Mouse (Mus musculus) embryonic facial prominence, embryonic 10.5 days (tissue): ENCODE results near the gene Cdh20. TPM values are rescaled to one million over a fixed set of nuclear protein-coding genes. Genes with fewer than 3 reads are reported as not detected.
A peak's percentile ranks its signal among the peaks of the same experiment; 100 is the strongest.

ENCODE experiments used
- DNase-seq: peaks from one replicate; pipeline ENCODE4 v3.0.0-alpha.2; 2017; ENCODE audit warnings: low spot score
- H3K27ac ChIP-seq: fragments of 300-500 bp; sonication (generic); replicated peaks from 2 replicates; pipeline ENCODE4 v1.5.1; 2016; ENCODE audit warnings: mild to moderate bottlenecking
- H3K27me3 ChIP-seq: fragments of 300-500 bp; sonication (generic); replicated peaks from 2 replicates; pipeline ENCODE4 v1.6.1; 2016; ENCODE audit warnings: low read depth, mild to moderate bottlenecking; ENCODE audit not compliant: poor library complexity, severe bottlenecking
- H3K36me3 ChIP-seq: fragments of 300-500 bp; sonication (generic); replicated peaks from 2 replicates; pipeline ENCODE4 v1.6.1; 2016; ENCODE audit warnings: mild to moderate bottlenecking, moderate library complexity
- H3K4me1 ChIP-seq: fragments of 300-500 bp; sonication (generic); 2 replicates; pipeline ENCODE4 v1.6.1; 2016
- H3K4me3 ChIP-seq: fragments of 300-500 bp; sonication (generic); 2 replicates; pipeline ENCODE4 v1.5.1; 2016; ENCODE audit warnings: mild to moderate bottlenecking, moderate library complexity
- H3K9me3 ChIP-seq: fragments of 300-500 bp; sonication (generic); 2 replicates; pipeline ENCODE4 v1.6.1; 2016; ENCODE audit warnings: mild to moderate bottlenecking
- WGBS: fragments of 180-500 bp; shearing (Covaris S2); methylation state at CpG from one replicate; pipeline ENCODE4 v1.1.7; 2016; 5-methylcytosine and 5-hydroxymethylcytosine counted together
- polyA plus RNA-seq: library from polyadenylated mRNA; unstranded; fragments of >200 nt; fragmentation: Nextera tagmentation; extraction: Ambion mirVana; gene quantifications from 2 replicates; pipeline ENCODE4 v1.2.1, GENCODE M21; 2016

Gene Cdh20
- polyA plus RNA-seq, result 0.27 and 1.0 TPM in 2 replicates

DNA sequence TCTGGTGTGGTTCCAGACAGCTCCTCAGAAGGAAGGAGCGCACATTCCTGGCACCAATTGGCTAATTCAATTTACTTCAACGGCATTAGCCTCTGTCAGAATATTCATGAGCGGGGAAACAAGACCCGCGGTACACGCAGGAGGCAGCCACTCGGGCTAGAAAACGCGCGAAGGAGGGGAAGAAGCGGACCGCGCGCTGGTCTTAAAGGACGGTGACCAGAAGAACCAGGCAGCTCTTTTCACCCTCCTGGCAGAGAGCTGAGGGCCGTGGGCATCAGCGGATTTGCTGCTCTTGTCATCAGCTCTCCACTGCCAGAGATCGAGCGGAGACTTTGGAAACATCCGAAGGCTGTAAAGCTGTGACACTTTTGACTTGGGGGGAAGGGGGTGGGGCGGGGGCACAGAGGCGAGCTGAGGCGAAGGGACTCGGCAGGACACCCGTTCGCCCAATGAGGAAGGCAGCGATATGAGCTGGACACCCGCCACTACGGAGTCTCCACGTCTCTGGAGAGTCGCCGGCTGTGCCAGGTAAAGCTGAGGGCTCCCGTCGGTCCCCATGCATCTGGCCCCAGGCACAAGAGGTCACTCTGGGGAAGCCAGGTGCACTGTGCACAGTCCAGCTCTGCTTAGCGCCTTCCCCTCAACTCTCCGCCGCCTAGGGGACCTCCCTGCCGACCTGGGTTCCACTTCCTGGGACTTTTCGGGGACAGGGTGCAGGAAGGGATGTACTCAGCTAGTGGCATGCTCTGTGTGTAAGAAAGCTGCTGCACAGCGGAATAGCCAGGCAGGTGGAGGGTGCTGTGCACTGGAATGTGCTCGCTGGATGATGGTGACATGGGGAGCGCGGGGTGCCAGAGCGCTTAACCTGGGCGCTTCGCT, at the start of gene Cdh20:
TSS of gene Cdh20 (plus strand) at position 159 of the 879 bp plus-strand sequence.
- no peaks in the 10 kb centered on the region for H3K9me3 ChIP-seq
- peak within 1 kb of the TSS; percentile 74 for H3K27ac ChIP-seq
- peak within 1 kb of the TSS; percentile 65 for H3K4me3 ChIP-seq
- DNase-seq, result peak; percentile 49
- peaks cover 35% of the 10 kb centered on the region for H3K27me3 ChIP-seq
- H3K4me1 ChIP-seq, result peaks cover 16% of the 10 kb centered on the region
- H3K36me3 ChIP-seq, result no peaks in the 10 kb centered on the region
- WGBS, result under 1% methylated on average over 46 of the region's 46 CpGs

DNA sequence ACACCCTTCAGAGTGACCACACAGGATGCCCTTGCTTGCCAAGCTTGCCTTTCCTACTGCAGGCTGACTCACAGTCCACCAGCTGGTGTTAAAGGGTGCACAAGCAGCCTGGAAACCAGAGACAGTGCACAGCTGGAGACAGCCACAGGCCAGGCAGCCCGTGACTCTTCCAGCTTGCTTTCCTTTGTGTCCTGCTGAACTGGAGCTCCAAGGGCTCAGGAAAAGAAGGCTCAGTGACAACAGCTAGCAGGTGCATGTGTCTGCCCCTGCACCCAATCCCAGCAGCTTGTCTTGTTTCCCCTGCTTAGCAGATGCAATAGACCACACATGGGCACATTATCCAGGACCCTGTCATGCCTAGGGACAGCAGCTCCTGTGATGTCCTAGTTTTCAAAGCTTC, 21.5 kb upstream of the Cdh20 start:
- DNase-seq, result peak; percentile 11
- Histone ChIP-seq H3K4me3 (no peak overlapping the region), H3K27me3 (no peaks in the 10 kb centered on the region), H3K27ac (no peak overlapping the region), H3K4me1 (0 out of 2 replicates have a peak, but pooled peaks cover 7% of the 10 kb centered on the region), H3K9me3 (no peaks in the 10 kb centered on the region), H3K36me3 (no peaks in the 10 kb centered on the region)
- WGBS, result 0% methylated on average over 1 of the region's 1 CpGs

DNA sequence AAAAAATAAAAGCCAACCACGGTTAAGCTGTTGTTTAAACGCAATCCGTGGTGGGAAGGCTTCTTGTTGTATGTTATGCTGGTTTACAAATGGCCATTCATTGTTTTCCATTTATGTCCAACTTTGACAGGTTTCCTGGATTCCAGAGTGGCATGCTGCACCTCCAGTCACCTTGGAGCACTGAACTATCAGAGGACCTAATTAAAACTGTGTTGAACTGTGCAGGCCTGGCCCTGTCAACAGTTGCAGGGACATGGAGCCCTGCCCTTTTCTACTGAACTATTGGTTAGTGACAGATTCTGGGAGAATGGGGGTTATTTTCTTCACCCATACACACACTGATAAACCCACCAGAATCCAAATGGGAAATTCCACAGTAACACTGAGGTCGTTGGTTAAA, 20.9 kb upstream of the Cdh20 start:
- no peak overlapping the region for H3K27ac ChIP-seq
- 0 out of 2 replicates have a peak, but pooled peaks cover 7% of the 10 kb centered on the region for H3K4me1 ChIP-seq
- 62% methylated on average over 4 of the region's 4 CpGs for whole genome bisulfite sequencing
- H3K9me3 ChIP-seq, result no peaks in the 10 kb centered on the region
- no peaks in the 10 kb centered on the region for H3K36me3 ChIP-seq
- no peaks in the 10 kb centered on the region for H3K27me3 ChIP-seq
- no peak for DNase-seq
- no peak overlapping the region for H3K4me3 ChIP-seq

DNA sequence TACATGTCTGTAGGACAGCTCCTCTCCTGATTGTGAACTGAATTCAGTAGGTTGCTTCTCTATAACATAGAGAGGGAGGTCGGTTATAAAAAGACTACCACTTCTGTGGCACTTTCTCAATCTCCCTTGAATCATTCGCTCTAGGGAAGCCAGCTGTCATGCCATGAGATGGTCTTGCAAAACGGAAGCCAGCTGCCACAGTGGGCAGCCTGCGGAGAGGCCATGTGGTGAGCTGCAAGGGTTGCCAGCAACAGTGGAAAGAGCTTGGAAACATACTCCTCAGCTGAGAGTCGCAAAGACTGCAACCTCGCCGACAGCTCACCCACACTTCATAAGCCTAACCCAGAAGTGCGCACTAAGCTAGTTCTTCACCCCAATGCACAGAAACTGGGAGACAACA, 13.8 kb upstream of the Cdh20 start:
- Histone ChIP-seq H3K4me1 (no peaks in the 10 kb centered on the region), H3K27ac (no peak overlapping the region), H3K4me3 (no peak overlapping the region), H3K36me3 (no peaks in the 10 kb centered on the region), H3K27me3 (no peaks in the 10 kb centered on the region), H3K9me3 (no peaks in the 10 kb centered on the region)
- no peak for DNase-seq
- 76% methylated on average over 8 of the region's 8 CpGs for WGBS

DNA sequence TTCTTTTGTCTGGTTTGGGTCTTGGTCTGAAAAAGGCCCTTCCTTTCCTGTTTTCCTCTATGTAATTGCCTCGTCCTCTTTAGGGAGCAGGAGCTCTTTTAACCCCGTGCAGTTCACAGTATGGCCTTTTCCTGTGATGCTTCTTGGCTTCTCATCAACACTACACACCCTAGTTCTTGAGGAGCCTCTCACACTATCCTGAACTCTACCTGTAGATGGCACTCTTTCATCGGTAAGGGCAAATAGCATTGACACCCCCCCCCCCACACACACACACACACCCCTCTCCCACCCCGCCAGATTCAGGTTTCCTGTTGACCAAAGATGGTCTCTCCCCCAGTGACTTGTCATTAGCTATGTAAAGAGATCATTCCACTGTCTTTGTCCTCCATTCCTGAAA, 12.4 kb upstream of the Cdh20 start:
- H3K36me3 ChIP-seq, result no peaks in the 10 kb centered on the region
- no peaks in the 10 kb centered on the region for H3K27me3 ChIP-seq
- no peak overlapping the region for H3K27ac ChIP-seq
- WGBS, result 37% methylated on average over 4 of the region's 4 CpGs
- no peak for DNase-seq
- no peak overlapping the region for H3K4me3 ChIP-seq
- H3K9me3 ChIP-seq, result no peaks in the 10 kb centered on the region
- H3K4me1 ChIP-seq, result no peaks in the 10 kb centered on the region

DNA sequence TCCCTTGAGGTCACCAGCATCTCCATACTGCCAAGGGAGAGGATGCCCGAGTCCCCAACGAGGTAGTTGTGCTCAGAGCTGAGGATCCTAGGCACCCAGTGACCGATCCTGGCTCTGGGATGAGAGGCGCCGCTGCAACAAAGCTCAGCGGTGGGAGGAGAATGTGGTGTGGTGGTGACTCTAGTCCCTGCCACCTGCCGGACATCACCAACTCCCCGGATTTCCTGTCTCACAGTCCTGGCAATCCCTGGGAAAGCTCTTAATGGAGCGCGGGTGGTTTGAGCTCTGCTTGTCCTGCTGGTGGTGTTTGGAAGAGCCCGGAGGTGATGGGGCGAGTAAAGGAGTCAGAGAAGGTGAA, 900 bp downstream of the Cdh20 start:
- Histone ChIP-seq H3K27ac (peak overlapping the region; percentile 74), H3K36me3 (no peaks in the 10 kb centered on the region), H3K27me3 (peaks cover 35% of the 10 kb centered on the region), H3K4me3 (peak overlapping the region; percentile 65), H3K4me1 (peaks cover 16% of the 10 kb centered on the region), H3K9me3 (no peaks in the 10 kb centered on the region)
- DNase-seq, result peak; percentile 54
- under 1% methylated on average over 12 of the region's 12 CpGs for WGBS

DNA sequence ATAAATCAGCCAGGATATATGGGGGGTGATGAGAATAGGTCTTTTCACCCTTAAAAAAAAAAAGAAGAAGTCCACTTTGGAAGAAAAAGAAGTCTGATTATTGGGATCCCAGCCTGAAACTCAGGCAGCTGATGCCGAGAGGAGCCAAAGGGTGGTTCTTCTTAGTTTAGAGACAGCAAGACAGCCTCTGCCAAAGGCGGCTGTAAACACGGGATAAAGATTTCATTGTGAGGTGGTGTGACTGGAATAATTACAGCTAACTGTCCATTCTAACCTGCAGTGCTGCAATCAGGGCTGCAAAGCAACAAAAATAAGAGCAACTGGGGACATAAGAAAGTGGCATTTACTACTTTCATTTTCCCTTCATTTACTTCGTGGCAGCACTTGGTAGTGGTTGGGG, 3.6 kb downstream of the Cdh20 start:
- Histone ChIP-seq H3K36me3 (no peaks in the 10 kb centered on the region), H3K4me3 (no peak overlapping the region), H3K9me3 (no peaks in the 10 kb centered on the region), H3K27me3 (peaks cover 35% of the 10 kb centered on the region), H3K4me1 (peaks cover 16% of the 10 kb centered on the region), H3K27ac (no peak overlapping the region)
- no peak for DNase-seq
- WGBS, result 70% methylated on average over 4 of the region's 4 CpGs

DNA sequence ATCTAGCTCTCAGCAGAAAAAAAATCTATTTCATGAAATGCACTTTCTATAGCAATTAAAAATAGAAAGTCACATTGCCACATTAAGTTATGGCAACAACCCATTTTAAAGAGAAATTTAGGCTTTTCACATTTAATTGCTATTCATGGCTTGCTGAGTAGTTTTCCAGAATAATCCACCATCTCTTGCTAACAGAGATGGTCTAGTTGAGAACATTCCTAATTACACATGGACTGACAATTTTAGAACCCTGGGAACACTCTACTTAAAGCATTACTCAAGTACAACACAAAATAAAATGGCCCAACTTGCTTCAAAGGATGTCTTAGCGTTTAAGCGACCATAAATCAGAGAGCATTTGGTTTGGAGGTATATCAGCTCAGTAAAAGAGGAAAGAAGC, 4.9 kb downstream of the Cdh20 start:
- Histone ChIP-seq H3K4me1 (peaks cover 14% of the 10 kb centered on the region), H3K9me3 (no peaks in the 10 kb centered on the region), H3K36me3 (no peaks in the 10 kb centered on the region), H3K4me3 (no peak overlapping the region), H3K27me3 (peaks cover 26% of the 10 kb centered on the region), H3K27ac (no peak overlapping the region)
- DNase-seq, result no peak
- WGBS, result 92% methylated on average over 2 of the region's 2 CpGs

DNA sequence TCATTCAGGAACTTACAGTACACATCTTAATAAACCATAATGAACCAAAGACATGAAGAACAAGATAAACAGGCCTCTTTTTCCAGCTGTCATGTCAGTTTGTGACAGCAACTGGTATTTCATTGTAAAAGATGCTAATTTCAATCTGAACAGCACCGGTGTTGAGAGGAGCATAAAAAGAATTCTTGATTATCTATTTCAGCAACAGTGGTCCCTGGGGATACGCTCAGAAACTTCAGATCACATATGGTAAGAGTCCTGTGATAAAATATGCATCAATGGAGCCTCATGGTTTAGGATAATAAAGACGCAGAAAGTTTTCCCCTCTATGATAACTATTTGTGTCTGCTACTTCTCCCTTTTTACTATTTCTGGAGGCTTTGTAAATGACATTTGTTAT, 25.2 kb downstream of the Cdh20 start:
- H3K36me3 ChIP-seq, result no peaks in the 10 kb centered on the region
- H3K4me3 ChIP-seq, result no peak overlapping the region
- H3K27me3 ChIP-seq, result no peaks in the 10 kb centered on the region
- WGBS, result 88% methylated on average over 3 of the region's 3 CpGs
- no peaks in the 10 kb centered on the region for H3K9me3 ChIP-seq
- H3K4me1 ChIP-seq, result no peaks in the 10 kb centered on the region
- H3K27ac ChIP-seq, result no peak overlapping the region
- DNase-seq, result no peak

DNA sequence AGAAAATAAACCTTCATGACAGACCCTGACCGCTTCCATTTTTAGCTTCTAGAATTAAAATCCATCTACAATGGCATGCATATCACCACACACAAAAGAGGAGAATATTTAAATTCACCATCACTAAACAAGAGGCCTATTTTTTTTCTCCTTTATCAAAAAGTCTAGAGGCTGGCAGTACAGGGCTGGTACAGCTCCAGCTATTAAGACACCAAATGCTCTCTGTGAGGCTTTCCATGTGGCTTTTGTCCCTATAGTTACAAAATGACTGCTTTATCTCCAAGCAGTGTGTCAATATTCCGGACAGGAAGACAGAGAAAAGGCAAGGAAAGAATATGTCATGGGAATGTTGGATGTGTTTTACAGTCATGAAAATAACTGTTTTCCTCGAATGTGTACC, 27.8 kb downstream of the Cdh20 start:
- DNase-seq, result no peak
- H3K4me3 ChIP-seq, result no peak overlapping the region
- H3K27me3 ChIP-seq, result no peaks in the 10 kb centered on the region
- H3K9me3 ChIP-seq, result no peaks in the 10 kb centered on the region
- no peak overlapping the region for H3K27ac ChIP-seq
- WGBS, result 81% methylated on average over 3 of the region's 3 CpGs
- H3K36me3 ChIP-seq, result no peaks in the 10 kb centered on the region
- no peaks in the 10 kb centered on the region for H3K4me1 ChIP-seq

DNA sequence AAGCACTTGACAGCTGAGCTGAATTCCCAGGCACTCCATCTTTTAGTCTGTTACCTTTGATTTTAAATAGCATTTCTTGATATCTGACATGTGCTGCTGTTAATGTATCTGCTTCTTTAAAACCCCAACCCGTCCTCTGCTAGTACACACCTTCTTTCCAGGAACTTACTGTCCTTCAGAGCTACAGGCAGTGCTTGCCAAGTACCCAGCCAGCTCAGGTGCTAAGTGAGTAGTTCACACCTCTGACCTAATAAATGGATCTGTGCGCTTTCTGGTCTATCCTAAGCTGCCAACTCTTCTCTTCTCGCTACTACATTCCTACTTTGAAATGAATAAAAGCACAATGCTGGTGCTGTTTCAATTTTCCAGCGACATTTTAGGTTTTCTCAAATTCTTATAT, 28.8 kb downstream of the Cdh20 start:
- WGBS, result 83% methylated on average over 4 of the region's 4 CpGs
- no peak overlapping the region for H3K4me3 ChIP-seq
- no peaks in the 10 kb centered on the region for H3K4me1 ChIP-seq
- H3K27ac ChIP-seq, result no peak overlapping the region
- H3K9me3 ChIP-seq, result no peaks in the 10 kb centered on the region
- no peak for DNase-seq
- no peaks in the 10 kb centered on the region for H3K36me3 ChIP-seq
- H3K27me3 ChIP-seq, result no peaks in the 10 kb centered on the region

DNA sequence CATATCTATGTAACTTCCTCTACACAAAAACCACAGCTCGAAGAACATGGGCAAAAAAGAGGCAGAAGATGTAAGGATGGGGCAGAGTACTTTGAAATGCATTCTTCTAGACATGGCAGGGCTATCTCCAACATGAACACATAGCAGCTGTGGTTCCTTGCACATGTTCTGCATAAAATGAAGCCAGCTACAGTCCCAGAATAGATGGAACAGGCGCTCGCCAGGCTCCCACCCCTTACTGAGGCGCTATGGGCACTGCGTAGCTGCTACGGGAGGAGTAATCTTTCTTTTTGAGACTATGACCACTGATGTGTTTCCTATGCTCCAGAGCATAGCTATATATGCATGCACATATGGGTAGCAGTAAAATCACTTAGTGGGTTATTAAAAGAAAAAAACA, 36.4 kb downstream of the Cdh20 start:
- Histone ChIP-seq H3K4me3 (no peak overlapping the region), H3K4me1 (no peaks in the 10 kb centered on the region), H3K36me3 (no peaks in the 10 kb centered on the region), H3K27ac (no peak overlapping the region), H3K27me3 (no peaks in the 10 kb centered on the region), H3K9me3 (no peaks in the 10 kb centered on the region)
- DNase-seq, result no peak
- WGBS, result 93% methylated on average over 6 of the region's 6 CpGs

DNA sequence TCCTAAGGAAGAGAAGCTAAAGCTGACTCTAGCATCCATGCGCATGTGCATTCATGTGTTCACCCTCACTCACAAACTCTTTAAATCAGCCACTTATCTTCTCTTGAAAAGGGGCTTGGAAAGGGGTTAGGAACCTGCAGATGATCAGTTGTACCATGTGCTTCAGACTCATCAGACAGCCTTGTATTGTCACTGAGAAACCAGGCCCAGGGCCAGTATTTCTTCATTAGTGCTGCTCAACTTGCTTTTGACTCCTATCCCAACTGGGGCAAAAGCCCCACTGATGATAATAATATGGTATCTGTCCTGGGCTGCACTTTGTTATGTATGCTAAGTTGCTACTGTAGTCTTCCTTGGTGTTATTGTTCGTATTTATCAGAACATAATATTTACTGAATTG, 38.9 kb downstream of the Cdh20 start:
- WGBS, result 89% methylated on average over 2 of the region's 2 CpGs
- no peak overlapping the region for H3K4me3 ChIP-seq
- no peaks in the 10 kb centered on the region for H3K27me3 ChIP-seq
- no peaks in the 10 kb centered on the region for H3K36me3 ChIP-seq
- no peaks in the 10 kb centered on the region for H3K4me1 ChIP-seq
- H3K27ac ChIP-seq, result no peak overlapping the region
- DNase-seq, result no peak
- no peaks in the 10 kb centered on the region for H3K9me3 ChIP-seq
